Mouse (Mus musculus) hindbrain, postnatal 0 days (tissue): ENCODE measurements around the gene Usp48. TPM values are rescaled to one million over a fixed set of nuclear protein-coding genes. Genes with fewer than 3 reads are reported as not detected.
A peak's percentile ranks its signal among the peaks of the same experiment; 100 is the strongest.

Source experiments
- ATAC-seq: fragments of 200-750 bp; cut with Nextera tagmentation; 2 replicates; pipeline ENCODE4 v1.8.0; 2017; ENCODE audit warnings: mild to moderate bottlenecking, moderate TSS enrichment, moderate library complexity
- DNase-seq: peaks from one replicate; pipeline ENCODE4 v3.0.0-alpha.2; 2015; ENCODE audit warnings: low spot score
- H3K27ac ChIP-seq: fragments of 300-500 bp; sonication (generic); 2 replicates; pipeline ENCODE4 v1.5.1; 2014; ENCODE audit warnings: mild to moderate bottlenecking
- H3K27me3 ChIP-seq: fragments of 300-500 bp; sonication (generic); 2 replicates; pipeline ENCODE4 v1.6.1; 2014; ENCODE audit warnings: low read length, mixed read lengths; ENCODE audit not compliant: insufficient read depth
- H3K36me3 ChIP-seq: fragments of 300-500 bp; sonication (generic); 2 replicates; pipeline ENCODE4 v1.6.1; 2014; ENCODE audit warnings: low read length, mixed read lengths; ENCODE audit not compliant: insufficient read depth
- H3K4me1 ChIP-seq: fragments of 300-500 bp; sonication (generic); 2 replicates; pipeline ENCODE4 v1.6.1; 2014; ENCODE audit warnings: antibody characterized with exemption, low read length, mixed read lengths; ENCODE audit not compliant: insufficient read depth
- H3K4me2 ChIP-seq: fragments of 300-500 bp; sonication (generic); 2 replicates; pipeline ENCODE4 v1.6.1; 2014; ENCODE audit warnings: low read depth, mild to moderate bottlenecking, low read length, moderate library complexity, mixed read lengths
- H3K4me3 ChIP-seq: fragments of 300-500 bp; sonication (generic); 2 replicates; pipeline ENCODE4 v1.5.1; 2014; ENCODE audit warnings: low read length
- H3K9ac ChIP-seq: fragments of 300-500 bp; sonication (generic); replicated peaks from 2 replicates; pipeline ENCODE4 v1.6.1; 2014; ENCODE audit warnings: mild to moderate bottlenecking, low read length, moderate library complexity, mixed read lengths
- H3K9me3 ChIP-seq: fragments of 300-500 bp; sonication (generic); 2 replicates; pipeline ENCODE4 v1.6.1; 2016; ENCODE audit warnings: low read length, mixed read lengths
- CTCF ChIP-seq: IDR thresholded peaks from 2 replicates; pipeline ENCODE4 v1.5.1; 2016; ENCODE audit warnings: antibody characterized with exemption, control low read depth, low read depth
- WGBS: fragments of 180-500 bp; shearing (Covaris S2); extraction: QIAGEN DNeasy Blood & Tissue Kit; methylation state at CpG from one replicate; pipeline ENCODE4 v1.1.7; 2014; 5-methylcytosine and 5-hydroxymethylcytosine counted together
- polyA plus RNA-seq: library from polyadenylated mRNA; unstranded; fragments of >200 nt; fragmentation: Nextera tagmentation; extraction: Ambion mirVana; gene quantifications from 2 replicates; pipeline ENCODE4 v1.2.1, GENCODE M21; 2015
- total RNA-seq: library from RNA; depleted of rRNA; stranded (reverse); fragments of >200 nt; gene quantifications from 2 replicates; pipeline ENCODE4 v1.2.3, GENCODE M21; 2014

Gene Usp48
- total and polyA plus RNA-seq, 2 experiments from 2014 or later = 45.6 to 63.8 TPM

DNA sequence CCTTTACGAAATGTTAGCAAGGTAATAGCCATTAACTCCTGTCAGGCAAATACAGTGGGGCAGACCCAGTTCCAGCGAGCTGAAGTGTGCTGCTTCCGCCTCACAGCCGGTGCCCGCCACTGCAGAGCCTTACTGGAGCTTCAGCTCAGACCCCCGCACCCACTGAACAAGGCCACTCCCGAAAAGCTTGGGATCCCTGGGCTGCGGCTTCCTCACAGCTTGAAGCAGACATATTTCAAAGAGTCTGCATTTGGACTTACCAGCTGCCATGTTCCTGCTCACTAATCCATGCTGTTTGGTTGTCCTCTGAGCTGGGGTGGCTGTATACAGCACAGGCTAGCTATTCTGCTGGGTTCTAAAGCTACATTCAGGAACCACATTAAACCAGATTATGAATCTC, 64.1 kb downstream of the Usp48 start:
- H3K9ac ChIP-seq = no peak overlapping the region
- no peak for ATAC-seq
- H3K27ac ChIP-seq = no peak overlapping the region
- H3K4me3 ChIP-seq = no peak overlapping the region
- WGBS = 79% methylated on average over 8 of the region's 8 CpGs
- peaks cover 7% of the 10 kb centered on the region for H3K4me1 ChIP-seq
- no peaks in the 10 kb centered on the region for H3K9me3 ChIP-seq
- DNase-seq = no peak
- peaks cover 38% of the 10 kb centered on the region for H3K36me3 ChIP-seq
- no peak overlapping the region for H3K4me2 ChIP-seq
- TF ChIP-seq CTCF = no peak
- no peaks in the 10 kb centered on the region for H3K27me3 ChIP-seq

DNA sequence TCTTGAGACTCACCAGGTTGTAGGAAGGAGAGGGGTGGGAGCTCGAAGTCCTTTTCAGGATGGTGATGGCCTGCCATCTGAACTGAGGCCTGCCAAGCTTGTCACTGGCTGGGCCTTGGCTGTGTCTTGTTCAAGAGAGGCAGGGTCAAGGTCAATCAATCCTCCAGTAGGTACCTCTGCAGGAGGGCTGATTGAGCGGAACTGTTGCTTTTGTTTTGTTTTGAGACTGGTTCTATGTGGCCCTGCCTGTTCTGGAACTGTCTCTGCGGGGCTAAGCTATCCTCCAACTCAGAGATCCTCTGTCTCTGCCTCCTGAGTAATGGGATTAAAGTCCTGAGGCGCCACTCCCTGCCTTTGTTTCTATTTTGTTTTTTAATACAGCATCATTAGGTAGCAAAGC, 66.0 kb downstream of the Usp48 start:
- ATAC-seq = no peak
- Histone ChIP-seq H3K27me3 (no peaks in the 10 kb centered on the region), H3K4me3 (no peak overlapping the region), H3K4me2 (no peak overlapping the region), H3K9ac (no peak overlapping the region), H3K4me1 (peaks cover 18% of the 10 kb centered on the region), H3K27ac (no peak overlapping the region), H3K36me3 (peaks cover 22% of the 10 kb centered on the region), H3K9me3 (no peaks in the 10 kb centered on the region)
- DNase-seq = no peak
- WGBS = 56% methylated on average over 4 of the region's 4 CpGs
- no peak for TF ChIP-seq CTCF

DNA sequence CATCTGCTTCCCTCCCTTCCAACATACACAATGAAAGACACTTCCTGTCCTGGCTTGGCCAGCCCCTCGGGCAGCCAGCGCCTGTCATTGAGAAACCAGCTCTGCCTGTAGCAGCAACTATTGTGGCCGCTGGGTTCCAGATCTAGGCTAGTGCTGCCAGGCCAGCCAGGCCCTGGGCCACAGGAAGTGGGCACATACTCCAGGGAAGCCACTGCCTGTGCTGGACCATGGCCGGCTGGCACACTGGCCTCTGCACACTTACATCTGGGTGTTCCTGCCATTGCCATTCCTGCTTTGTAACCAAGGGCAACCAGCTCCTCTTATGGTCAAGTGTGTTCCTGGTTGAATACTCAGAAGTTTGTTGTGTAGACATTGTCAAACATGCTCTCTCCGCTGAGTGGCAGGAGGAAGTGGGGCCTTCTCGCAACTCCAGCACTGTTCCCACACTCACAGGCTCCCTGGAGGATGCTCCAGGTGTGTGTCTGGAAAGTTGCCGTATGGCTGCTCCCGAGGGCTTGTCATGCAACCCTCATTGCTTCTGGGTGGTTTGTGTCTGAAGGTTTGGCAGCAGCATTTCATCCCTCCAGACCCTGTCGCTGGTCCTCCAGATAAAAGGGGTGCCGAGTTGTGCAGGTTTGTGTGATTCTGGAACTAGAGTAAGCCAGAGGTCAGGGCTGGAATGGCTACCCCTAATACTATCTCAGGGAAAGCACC, 67.0 kb downstream of the Usp48 start:
- no peaks in the 10 kb centered on the region for H3K9me3 ChIP-seq
- H3K27ac ChIP-seq = peak overlapping the region; percentile 51; the same call in 1 of the 2 replicates
- peak; percentile 55 for ATAC-seq
- WGBS = 44% methylated on average over 10 of the region's 10 CpGs
- peaks cover 19% of the 10 kb centered on the region for H3K36me3 ChIP-seq
- TF ChIP-seq CTCF = no peak
- H3K27me3 ChIP-seq = no peaks in the 10 kb centered on the region
- peaks cover 18% of the 10 kb centered on the region for H3K4me1 ChIP-seq
- no peak overlapping the region for H3K4me3 ChIP-seq
- no peak overlapping the region for H3K9ac ChIP-seq
- DNase-seq = peak; percentile 49
- H3K4me2 ChIP-seq = no peak overlapping the region

DNA sequence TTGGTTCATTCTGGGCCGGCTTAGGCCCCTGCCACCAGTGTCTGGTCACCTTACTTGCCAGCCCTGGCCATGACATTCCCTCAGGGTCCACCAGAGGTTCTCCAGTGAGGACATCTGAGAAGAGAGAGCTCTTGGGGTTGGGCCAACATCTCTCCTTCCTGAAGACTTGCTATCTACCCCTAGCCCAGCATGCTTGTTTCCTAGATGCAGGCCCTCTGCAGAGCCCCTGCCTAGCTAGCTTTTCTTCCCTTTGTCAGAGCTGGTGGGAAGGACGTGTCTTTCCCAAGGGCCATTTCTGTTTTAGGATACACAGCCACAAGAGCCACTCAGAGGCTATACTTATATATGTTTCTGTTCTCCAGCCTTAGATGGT, 67.5 kb downstream of the Usp48 start:
- Histone ChIP-seq H3K9me3 (no peaks in the 10 kb centered on the region), H3K9ac (no peak overlapping the region), H3K27me3 (no peaks in the 10 kb centered on the region), H3K4me2 (no peak overlapping the region), H3K4me3 (no peak overlapping the region), H3K4me1 (peaks cover 20% of the 10 kb centered on the region), H3K27ac (peak overlapping the region; percentile 51; the same call in 1 of the 2 replicates), H3K36me3 (peaks cover 13% of the 10 kb centered on the region)
- TF ChIP-seq CTCF = no peak
- no peak for ATAC-seq
- WGBS = 57% methylated on average over 2 of the region's 2 CpGs
- no peak for DNase-seq

DNA sequence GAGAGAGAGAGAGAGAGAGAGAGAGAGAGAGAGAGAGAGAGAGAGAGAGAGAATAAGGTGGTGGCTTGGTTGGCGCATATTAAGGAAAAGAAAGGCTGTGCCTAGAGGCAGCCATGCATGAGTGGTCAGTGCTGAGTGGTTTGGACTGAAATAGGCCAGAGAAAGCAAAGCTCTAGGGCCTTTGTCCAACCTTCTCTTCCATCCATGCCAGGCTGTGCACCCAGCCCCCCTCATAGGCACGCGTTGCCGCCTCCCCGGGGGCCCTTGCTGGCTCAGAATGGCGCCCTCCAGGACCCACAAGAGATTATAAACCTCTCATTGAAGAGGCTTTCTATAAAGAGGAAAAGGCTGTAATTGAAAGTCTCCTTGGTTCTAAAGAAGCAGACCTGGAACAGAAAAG, 68.0 kb downstream of the Usp48 start:
- TF ChIP-seq CTCF = no peak
- H3K4me1 ChIP-seq = peaks cover 25% of the 10 kb centered on the region
- H3K27ac ChIP-seq = peak overlapping the region; percentile 65; the same call in 1 of the 2 replicates
- peaks cover 9% of the 10 kb centered on the region for H3K36me3 ChIP-seq
- no peak overlapping the region for H3K9ac ChIP-seq
- no peak for ATAC-seq
- no peak overlapping the region for H3K4me3 ChIP-seq
- H3K4me2 ChIP-seq = no peak overlapping the region
- 37% methylated on average over 6 of the region's 6 CpGs for WGBS
- no peaks in the 10 kb centered on the region for H3K27me3 ChIP-seq
- no peaks in the 10 kb centered on the region for H3K9me3 ChIP-seq
- DNase-seq = peak; percentile 55

DNA sequence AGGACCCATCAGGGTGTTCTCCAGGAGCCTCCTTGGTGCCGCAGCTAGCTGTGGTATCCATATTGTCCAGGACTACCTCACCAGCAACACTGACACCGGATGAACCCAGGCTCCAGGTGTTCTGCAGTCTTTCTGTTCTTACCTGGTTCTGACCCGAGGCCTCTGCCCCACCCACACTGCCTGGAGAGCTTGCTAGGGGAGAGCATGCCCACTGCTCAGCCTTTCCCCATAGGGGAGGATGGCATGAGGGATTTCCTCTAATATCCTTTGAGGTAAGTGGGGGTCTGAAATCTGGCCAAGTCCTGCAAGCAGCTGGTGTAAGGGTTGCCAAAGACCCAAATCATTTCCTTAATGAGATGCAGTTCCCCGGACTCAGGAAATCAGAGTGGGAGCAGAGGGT, 69.9 kb downstream of the Usp48 start:
- ATAC-seq = no peak
- H3K4me1 ChIP-seq = peaks cover 44% of the 10 kb centered on the region
- 73% methylated on average over 4 of the region's 4 CpGs for WGBS

DNA sequence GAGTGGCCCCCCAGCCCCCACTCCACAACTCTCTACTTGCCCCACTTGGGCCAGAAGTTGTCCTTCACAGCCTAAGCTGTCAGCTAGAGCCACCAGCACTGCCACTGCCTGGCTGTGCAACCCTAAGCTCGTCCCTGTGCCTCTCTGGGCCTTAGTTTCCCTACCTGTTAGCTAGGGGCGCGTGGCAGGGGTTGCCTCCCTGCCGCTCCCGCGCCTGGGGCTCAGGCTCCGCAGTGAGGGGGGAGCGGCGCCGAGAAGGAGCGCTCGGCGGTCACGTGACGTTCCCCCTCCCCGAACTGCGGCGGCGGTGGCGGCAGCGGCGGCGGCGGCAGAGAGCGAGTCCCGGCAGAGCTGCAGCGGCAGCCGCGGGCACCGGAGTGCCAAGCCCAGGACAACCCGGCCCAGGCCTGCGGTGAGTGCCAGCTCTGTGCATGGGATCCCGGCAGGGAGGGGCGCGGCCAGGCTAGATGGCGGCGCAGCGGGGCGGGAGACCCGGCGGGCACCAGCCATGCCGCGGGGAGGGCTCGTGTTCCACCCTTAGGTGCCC, 71.0 kb downstream of the Usp48 start, which contains the start of gene Rap1gap:
Gene Rap1gap (plus strand): TSS at position 294 of the 547 bp plus-strand sequence.
- Histone ChIP-seq H3K27ac (peak within 1 kb of the TSS; percentile 80), H3K4me3 (peak within 1 kb of the TSS; percentile 76), H3K9ac (peak within 1 kb of the TSS; percentile 86), H3K9me3 (no peaks in the 10 kb centered on the region), H3K36me3 (no peaks in the 10 kb centered on the region), H3K4me2 (peak within 1 kb of the TSS; percentile 75), H3K27me3 (no peaks in the 10 kb centered on the region), H3K4me1 (peaks cover 45% of the 10 kb centered on the region)
- no peak for TF ChIP-seq CTCF
- under 1% methylated on average over 37 of the region's 44 CpGs for WGBS
- ATAC-seq (peak; percentile 60), DNase-seq (peak; percentile 68)

More for the DNA sequence above, 69.9 kb downstream of the Usp48 start:
- TF ChIP-seq CTCF = no peak
- no peaks in the 10 kb centered on the region for H3K36me3 ChIP-seq
- H3K27ac ChIP-seq = no peak overlapping the region
- H3K27me3 ChIP-seq = no peaks in the 10 kb centered on the region
- H3K9ac ChIP-seq = no peak overlapping the region
- no peak for DNase-seq
- no peak overlapping the region for H3K4me3 ChIP-seq
- no peaks in the 10 kb centered on the region for H3K9me3 ChIP-seq
- no peak overlapping the region for H3K4me2 ChIP-seq
